In the genomic region with DNA sequence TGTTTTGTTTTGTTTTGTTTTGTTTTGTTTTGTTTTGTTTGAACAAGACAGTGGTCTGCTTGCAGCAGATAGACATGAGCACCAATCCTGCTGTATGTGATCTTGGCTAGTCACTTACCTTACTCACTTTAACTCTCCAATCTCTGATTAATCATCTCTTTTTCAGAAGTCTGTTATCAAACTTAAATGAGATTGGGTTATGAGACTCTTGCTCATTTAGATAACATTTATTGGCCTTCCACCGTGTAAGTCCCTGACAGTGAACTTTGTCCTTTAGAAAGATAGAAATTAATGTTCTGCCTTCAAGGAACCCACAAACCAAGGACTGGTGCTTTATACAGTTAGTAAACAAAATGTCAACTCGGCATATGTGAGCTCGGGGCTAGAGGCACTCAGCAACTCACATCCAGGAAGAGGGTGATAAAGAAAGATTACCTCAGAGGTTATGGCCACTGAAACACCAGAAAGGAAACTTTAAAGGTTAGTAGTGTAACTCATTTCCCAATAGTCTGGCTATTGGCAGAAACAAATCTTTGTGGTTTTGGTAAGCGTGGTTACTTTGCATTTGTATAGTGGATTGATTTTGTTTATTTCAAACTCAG, we compare ENCODE assay signal across 20 mouse cellular contexts. TPM values are rescaled to one million over a fixed set of nuclear protein-coding genes. Genes with fewer than 3 reads are reported as not detected.
DNase-seq lines count a peak whose midpoint lies in the region; ATAC-seq and TF ChIP-seq lines count a peak whose summit lies in the region.
"Had no signal": no experiment of that assay in that cellular context is flagged by ENCODE, and none has a peak within 500 bp of the region (broad histone marks: within the 10 kb centered on the region; RNA-seq: fewer than 3 reads in every experiment).

No protein-coding gene starts in this region.

- dilution Hi-C loops in CH12.LX (cut with MboI; ENCODE audit: extremely low pct_ligation_motif_present, extremely low pct_unique_long_range_greater_than_20kb, low sequenced_read_pairs), result no loop called here

- DNase-seq in 3T3-L1 (ENCODE audit: low read depth, low spot score) (peak; percentile 21), CH12.LX (ENCODE audit: extremely low read depth) (no peak)
- no peak for DNase-seq in cerebellum, adult 11-12 months
- no peak for DNase-seq in heart, postnatal 10 days
- no peak for DNase-seq in embryonic facial prominence, embryonic 10.5 days (ENCODE audit: low spot score)
- DNase-seq in spleen, adult 18-20 months, result no peak
- DNase-seq: cerebellum, postnatal 10 days; embryo, embryonic 11 days; heart, postnatal 36 days; right cerebral cortex, postnatal 4 days had no signal

- TF ChIP-seq RAD21 in CH12.LX (IDR thresholded peaks at IDR 0.05; ENCODE audit: low read depth, low read length), result no peak

- H3K9ac ChIP-seq in CH12.LX (ENCODE audit: insufficient read depth, low read depth), result no peak overlapping the region
- H3K9ac ChIP-seq: forebrain, embryonic 13.5 days; kidney, embryonic 15.5 days; lung, embryonic 15.5 days had no signal

- no peaks in the 10 kb centered on the region for H3K79me2 ChIP-seq in CH12.LX (replicated peaks; ENCODE audit: control insufficient read depth, extremely low read depth, insufficient read depth, poor library complexity, severe bottlenecking)
- H3K79me2 ChIP-seq in macrophage (ENCODE audit: inconsistent target), result no peaks in the 10 kb centered on the region

- no peak overlapping the region; the same call in 1 of the 2 replicates for H3K27ac ChIP-seq in CH12.LX (ENCODE audit: insufficient read depth, low read depth)
- peak overlapping the region; percentile 91 for H3K27ac ChIP-seq in macrophage
- H3K27ac ChIP-seq in embryonic facial prominence, embryonic 10.5 days (replicated peaks), result no peak overlapping the region
- H3K27ac ChIP-seq: forebrain, embryonic 13.5 days; kidney, embryonic 15.5 days; layer of hippocampus, adult 2 months; limb, embryonic 10.5 days; lung, embryonic 15.5 days had no signal

- in situ Hi-C loops in CH12.LX (cut with MboI; ENCODE audit: low pct_ligation_motif_present, low pct_unique_long_range_greater_than_20kb, low sequenced_read_pairs), result no loop called here

- TF ChIP-seq EP300 in CH12.LX (IDR thresholded peaks at IDR 0.05; ENCODE audit: low read length), result no peak; the same call in none of the 2 replicates

- H3K4me3 ChIP-seq in CH12.LX (replicated peaks in 1 of 3; ENCODE audit: low read depth in 2 of 3, low read length in 2 of 3, poor library complexity in 1 of 3), result no peak overlapping the region
- H3K4me3 ChIP-seq in macrophage (ENCODE audit: inconsistent target), result no peak overlapping the region
- no peak overlapping the region for H3K4me3 ChIP-seq in embryonic facial prominence, embryonic 10.5 days
- H3K4me3 ChIP-seq: forebrain, embryonic 13.5 days; kidney, embryonic 15.5 days; layer of hippocampus, adult 2 months; limb, embryonic 10.5 days; lung, embryonic 15.5 days had no signal

- H3K36me3 ChIP-seq in CH12.LX (replicated peaks in 1 of 2; ENCODE audit: control insufficient read depth in 1 of 2, insufficient read depth in 1 of 2, low read length in 1 of 2) (no peaks in the 10 kb centered on the region), macrophage (ENCODE audit: inconsistent target) (no peaks in the 10 kb centered on the region)
- no peaks in the 10 kb centered on the region for H3K36me3 ChIP-seq in embryonic facial prominence, embryonic 10.5 days (replicated peaks)
- H3K36me3 ChIP-seq: kidney, embryonic 15.5 days; limb, embryonic 10.5 days; lung, embryonic 15.5 days had no signal

- H3K9me3 ChIP-seq in CH12.LX (replicated peaks; ENCODE audit: low read length), result no peaks in the 10 kb centered on the region
- no peaks in the 10 kb centered on the region for H3K9me3 ChIP-seq in embryonic facial prominence, embryonic 10.5 days
- H3K9me3 ChIP-seq: forebrain, embryonic 13.5 days; kidney, embryonic 15.5 days; limb, embryonic 10.5 days; lung, embryonic 15.5 days had no signal

- ATAC-seq in granulocyte monocyte progenitor cell, adult 5-6 weeks (replicated peaks; ENCODE audit: poor library complexity, severe bottlenecking), result peak; percentile 41
- ATAC-seq: forebrain, embryonic 13.5 days; hindbrain, embryonic 16.5 days had no signal

- TF ChIP-seq CTCF in CH12.LX (conservative IDR thresholded peaks at IDR 0.05 in 1 of 2, IDR thresholded peaks at IDR 0.05 in 1 of 2; ENCODE audit: low read depth in 2 of 2, low read length in 2 of 2), result no peak

- H3K4me1 ChIP-seq in CH12.LX (ENCODE audit: control insufficient read depth in 1 of 2, insufficient read depth in 2 of 2), result peaks cover 34 to 50% of the 10 kb centered on the region in 2 experiments
- H3K4me1 ChIP-seq in embryonic facial prominence, embryonic 10.5 days, result no peaks in the 10 kb centered on the region
- H3K4me1 ChIP-seq: forebrain, embryonic 13.5 days; kidney, embryonic 15.5 days; limb, embryonic 10.5 days; lung, embryonic 15.5 days had no signal

- WGBS in macrophage (ENCODE audit: missing documents), result 24% methylated on average over 4 of the region's 4 CpGs
- WGBS in embryonic facial prominence, embryonic 10.5 days, result 85% methylated on average over 4 of the region's 4 CpGs

- H3K4me2 ChIP-seq in CH12.LX (ENCODE audit: insufficient read depth, low read depth, poor library complexity, severe bottlenecking), result no peak overlapping the region
- H3K4me2 ChIP-seq: forebrain, embryonic 13.5 days; heart, embryonic 11.5 days; kidney, embryonic 15.5 days; liver, embryonic 11.5 days; lung, embryonic 15.5 days had no signal

- no peak for TF ChIP-seq POLR2A in CH12.LX (IDR thresholded peaks at IDR 0.05; ENCODE audit: low read depth, low read length)

- no peaks in the 10 kb centered on the region for H3K27me3 ChIP-seq in CH12.LX (replicated peaks)
- H3K27me3 ChIP-seq in embryonic facial prominence, embryonic 10.5 days (replicated peaks; ENCODE audit: low read depth, poor library complexity, severe bottlenecking), result no peaks in the 10 kb centered on the region
- H3K27me3 ChIP-seq: forebrain, embryonic 13.5 days; kidney, embryonic 15.5 days; lung, embryonic 15.5 days had no signal

- intact Hi-C loops in heart, postnatal 10 days (cut with DNase I), result no loop called here

TF ChIP-seq in CH12.LX, 34 proteins besides CTCF, POLR2A, EP300 and RAD21:
- TF ChIP-seq KAT2A (IDR thresholded peaks at IDR 0.05; ENCODE audit: insufficient replicate concordance, low read length), result no peak
- TF ChIP-seq USF1 (IDR thresholded peaks at IDR 0.05; ENCODE audit: low read depth, low read length), result no peak
- TF ChIP-seq SIN3A (IDR thresholded peaks at IDR 0.05; ENCODE audit: low read length), result no peak
- TF ChIP-seq HCFC1 (IDR thresholded peaks at IDR 0.05; ENCODE audit: low read depth, low read length), result no peak
- TF ChIP-seq MAFK (IDR thresholded peaks at IDR 0.05; ENCODE audit: insufficient replicate concordance, low read length), result peak; percentile 61; the same call in 1 of the 2 replicates

RNA-seq across cellular contexts. Expression of a gene that starts 16.4 kb away (rescaled TPM):
- 20.4 and 24.7 TPM in 2 replicates for total RNA-seq in CH12.LX (2012; rRNA removed)
- 37.5 and 43.5 TPM in 2 replicates for total RNA-seq in CH12.LX (2014; rRNA removed)
- polyA plus RNA-seq in CH12.LX (2012; ENCODE audit: insufficient read length, low read depth), result 22.7 and 22.9 TPM in 2 replicates
- total RNA-seq in granulocyte monocyte progenitor cell, adult 5-6 weeks (2014; fragmentation: Nextera tagmentation), result 30.2 and 33.9 TPM in 2 replicates
- total RNA-seq in granulocyte monocyte progenitor cell, adult 5-6 weeks (2017), result 38.6 and 44.1 TPM in 2 replicates
- 100 to 1,000 TPM; 172 to 523 (median 240) TPM for total RNA-seq in macrophage (2018; cell fraction: chromatin; rRNA removed)
- total RNA-seq in macrophage (2018; cell fraction: cytosol; rRNA removed), result 10 to 100 TPM; 27.7 to 46.7 (median 32.6) TPM
- total RNA-seq in macrophage (2018; cell fraction: nucleus; rRNA removed), result 100 to 1,000 TPM in 24 of 26 experiments, 10 to 100 TPM in 2; 94.1 to 354 (median 142) TPM
- 20.5 to 29.2 TPM (median 22.2 TPM) in 3 replicates for polyA plus RNA-seq in macrophage (2018)
- 10 to 100 TPM; 21.7 to 24.6 TPM for total RNA-seq in heart, postnatal 10 days (2021)
- polyA plus RNA-seq in embryonic facial prominence, embryonic 10.5 days (2016; fragmentation: Nextera tagmentation; extraction: Ambion mirVana), result 12.1 and 12.9 TPM in 2 replicates
